Mouse (Mus musculus) cerebellum, adult 2 months (tissue): ENCODE data around the gene Anp32a. TPM values are rescaled to one million over a fixed set of nuclear protein-coding genes. Genes with fewer than 3 reads are reported as not detected.

ENCODE experiments used
- DNase-seq, 2 experiments: peaks; one replicate each; pipeline ENCODE4 v3.0.0; 2021
- H3K27ac ChIP-seq: fragments of 200-500 bp; 2 replicates; pipeline ENCODE4 v1.5.1; 2012; ENCODE audit warnings: low read length, control low read depth, inconsistent platforms; ENCODE audit not compliant: insufficient read depth
- H3K27me3 ChIP-seq: fragments of 200-500 bp; 2 replicates; pipeline ENCODE4 v1.6.1; 2012; ENCODE audit warnings: inconsistent platforms, mild to moderate bottlenecking, low read length, moderate library complexity; ENCODE audit not compliant: control insufficient read depth, insufficient read depth
- H3K4me1 ChIP-seq: fragments of 200-500 bp; 2 replicates; pipeline ENCODE4 v1.6.1; 2011; ENCODE audit warnings: low read length; ENCODE audit not compliant: control insufficient read depth, insufficient read depth
- H3K4me3 ChIP-seq: fragments of 200-500 bp; replicated peaks from 2 replicates; pipeline ENCODE3; 2011; ENCODE audit warnings: mild to moderate bottlenecking, low read depth, low read length, control low read depth; ENCODE audit not compliant: insufficient read depth
- CTCF ChIP-seq: fragments of 200-500 bp; IDR thresholded peaks from 2 replicates; pipeline ENCODE4 v1.5.1; 2011; ENCODE audit warnings: low read depth, mild to moderate bottlenecking, control low read depth, low read length, moderate library complexity, borderline replicate concordance; ENCODE audit not compliant: insufficient read depth
- POLR2A ChIP-seq: fragments of 200-500 bp; IDR thresholded peaks from 2 replicates; pipeline ENCODE4 v1.6.1; 2011; ENCODE audit warnings: low read length, control low read depth, borderline replicate concordance; ENCODE audit not compliant: insufficient read depth
- WGBS: fragments of 180-500 bp; shearing (Covaris S2); methylation state at CpG from one replicate; pipeline ENCODE4 v1.1.7; 2018; 5-methylcytosine and 5-hydroxymethylcytosine counted together
- polyA plus RNA-seq: library from polyadenylated mRNA; depleted of rRNA; stranded (reverse); fragments of >200 nt; gene quantifications from 2 replicates; pipeline ENCODE4 v1.2.3, GENCODE M21; 2012; rRNA removed

Anp32a gene
- 421 and 445 TPM in 2 replicates for polyA plus RNA-seq

- peak; percentile 99 to 100 for DNase-seq
Observed at GRCm38 (mm10) chr9:62341123-62341486, at the start of gene Anp32a. Anp32a (plus strand) TSS chr9:62341293.

GRCm38 (mm10) chr9:62295006-62295698 lies 45.9 kb upstream of the Anp32a start:
- no peaks in the 10 kb centered on the region for H3K4me1 ChIP-seq
- WGBS, result 25% methylated on average over 7 of the region's 7 CpGs
- H3K27ac ChIP-seq, result no peak overlapping the region
- peak; percentile 83 to 88 for DNase-seq
- TF ChIP-seq CTCF (peak; percentile 92), POLR2A (no peak)
- no peaks in the 10 kb centered on the region for H3K27me3 ChIP-seq
- H3K4me3 ChIP-seq, result no peak overlapping the region

More at GRCm38 (mm10) chr9:62341123-62341486, at the start of gene Anp32a:
- Histone ChIP-seq H3K27ac (peak within 1 kb of the TSS; percentile 95), H3K4me1 (peaks cover 17% of the 10 kb centered on the region), H3K27me3 (no peaks in the 10 kb centered on the region), H3K4me3 (peak within 1 kb of the TSS; percentile 76)
- peak; percentile 74; the same call in 1 of the 2 replicates for TF ChIP-seq POLR2A
- no peak for TF ChIP-seq CTCF
- under 1% methylated on average over 34 of the region's 34 CpGs for WGBS

- H3K27me3 ChIP-seq, result no peaks in the 10 kb centered on the region
- no peak overlapping the region for H3K27ac ChIP-seq
- no peaks in the 10 kb centered on the region for H3K4me1 ChIP-seq
- DNase-seq, result no peak
- no peak for TF ChIP-seq POLR2A
- TF ChIP-seq CTCF, result no peak
- no peak overlapping the region for H3K4me3 ChIP-seq
- 83% methylated on average over 1 of the region's 1 CpGs for WGBS
Observed at GRCm38 (mm10) chr9:62296891-62297290, 44.2 kb upstream of the Anp32a start.

- TF ChIP-seq POLR2A, result no peak
- no peak for TF ChIP-seq CTCF
- no peaks in the 10 kb centered on the region for H3K4me1 ChIP-seq
- no peak overlapping the region for H3K4me3 ChIP-seq
- DNase-seq, result no peak
- H3K27me3 ChIP-seq, result no peaks in the 10 kb centered on the region
- 91% methylated on average over 6 of the region's 6 CpGs for WGBS
- no peak overlapping the region for H3K27ac ChIP-seq
Observed at GRCm38 (mm10) chr9:62315556-62315955, 25.5 kb upstream of the Anp32a start.

- DNase-seq, result no peak
- WGBS, result 85% methylated on average over 4 of the region's 4 CpGs
Observed at GRCm38 (mm10) chr9:62318729-62319128, 22.4 kb upstream of the Anp32a start.

GRCm38 (mm10) chr9:62323816-62324215 lies 17.3 kb upstream of the Anp32a start:
- Histone ChIP-seq H3K4me3 (no peak overlapping the region), H3K27me3 (no peaks in the 10 kb centered on the region), H3K27ac (no peak overlapping the region), H3K4me1 (no peaks in the 10 kb centered on the region)
- WGBS, result 92% methylated on average over 1 of the region's 1 CpGs
- DNase-seq, result no peak
- no peak for TF ChIP-seq POLR2A
- no peak for TF ChIP-seq CTCF

More at GRCm38 (mm10) chr9:62318729-62319128, 22.4 kb upstream of the Anp32a start:
- H3K27me3 ChIP-seq, result no peaks in the 10 kb centered on the region
- no peak for TF ChIP-seq POLR2A
- no peak for TF ChIP-seq CTCF
- H3K27ac ChIP-seq, result no peak overlapping the region
- no peak overlapping the region for H3K4me3 ChIP-seq
- H3K4me1 ChIP-seq, result no peaks in the 10 kb centered on the region

GRCm38 (mm10) chr9:62325965-62326364 lies 15.1 kb upstream of the Anp32a start:
- H3K4me1 ChIP-seq, result no peaks in the 10 kb centered on the region
- no peak overlapping the region for H3K4me3 ChIP-seq
- DNase-seq, result no peak
- WGBS, result 81% methylated on average over 3 of the region's 3 CpGs
- TF ChIP-seq CTCF, result no peak
- no peak for TF ChIP-seq POLR2A
- no peak overlapping the region for H3K27ac ChIP-seq
- H3K27me3 ChIP-seq, result no peaks in the 10 kb centered on the region

GRCm38 (mm10) chr9:62334298-62334825 lies 6.7 kb upstream of the Anp32a start:
- no peak for TF ChIP-seq POLR2A
- peak; percentile 27; the same call in 1 of the 2 replicates for TF ChIP-seq CTCF
- no peaks in the 10 kb centered on the region for H3K27me3 ChIP-seq
- peaks cover 13% of the 10 kb centered on the region for H3K4me1 ChIP-seq
- no peak overlapping the region for H3K27ac ChIP-seq
- 93% methylated on average over 9 of the region's 9 CpGs for WGBS
- H3K4me3 ChIP-seq, result no peak overlapping the region
- no peak for DNase-seq
